Mouse (Mus musculus) liver, embryonic 12.5 days (tissue): Measurements from ENCODE around the gene Zpr1. TPM values are rescaled to one million over a fixed set of nuclear protein-coding genes. Genes with fewer than 3 reads are reported as not detected.

Experiments
- ATAC-seq: fragments of 200-750 bp; cut with Nextera tagmentation; 2 replicates; pipeline ENCODE4 v1.8.0; 2017; ENCODE audit warnings: moderate number of reproducible peaks, mild to moderate bottlenecking, moderate library complexity
- H3K27ac ChIP-seq: fragments of 300-500 bp; sonication (generic); 2 replicates; pipeline ENCODE4 v1.5.1; 2016; ENCODE audit warnings: mild to moderate bottlenecking
- H3K27me3 ChIP-seq: fragments of 300-500 bp; sonication (generic); replicated peaks from 2 replicates; pipeline ENCODE4 v1.6.1; 2016; ENCODE audit warnings: mild to moderate bottlenecking, moderate library complexity
- H3K36me3 ChIP-seq: fragments of 300-500 bp; sonication (generic); 2 replicates; pipeline ENCODE4 v1.6.1; 2016; ENCODE audit warnings: mild to moderate bottlenecking, moderate library complexity
- H3K4me1 ChIP-seq: fragments of 300-500 bp; sonication (generic); 2 replicates; pipeline ENCODE4 v1.6.1; 2016
- H3K4me2 ChIP-seq: fragments of 300-500 bp; sonication (generic); 2 replicates; pipeline ENCODE4 v1.6.1; 2016; ENCODE audit warnings: mild to moderate bottlenecking, moderate library complexity
- H3K4me3 ChIP-seq: fragments of 300-500 bp; sonication (generic); 2 replicates; pipeline ENCODE4 v1.5.1; 2016; ENCODE audit warnings: mild to moderate bottlenecking, moderate library complexity
- H3K9ac ChIP-seq: fragments of 300-500 bp; sonication (generic); 2 replicates; pipeline ENCODE4 v1.6.1; 2016; ENCODE audit warnings: mild to moderate bottlenecking, moderate library complexity
- H3K9me3 ChIP-seq: fragments of 300-500 bp; sonication (generic); replicated peaks from 2 replicates; pipeline ENCODE4 v1.6.1; 2016; ENCODE audit warnings: mild to moderate bottlenecking, moderate library complexity
- WGBS: fragments of 180-500 bp; shearing (Covaris S2); methylation state at CpG from one replicate; pipeline ENCODE4 v1.1.7; 2016; ENCODE audit not compliant: insufficient replicate concordance; 5-methylcytosine and 5-hydroxymethylcytosine counted together
- polyA plus RNA-seq: library from polyadenylated mRNA; unstranded; fragments of >200 nt; fragmentation: Nextera tagmentation; extraction: Ambion mirVana; gene quantifications from 2 replicates; pipeline ENCODE4 v1.2.1, GENCODE M21; 2016

Zpr1 gene
- polyA plus RNA-seq, 1 experiment from 2014 or later = 56.0 TPM

GRCm38 (mm10) chr9:46268343-46268873, 4.5 kb upstream of the Zpr1 start, which contains the start of gene Apoa5:
TSS of gene Apoa5 (plus strand) at chr9:46268633.
- Histone ChIP-seq H3K4me3 (no peak within 1 kb of the TSS), H3K27ac (no peak within 1 kb of the TSS), H3K36me3 (no peaks in the 10 kb centered on the region), H3K4me1 (peaks cover 15% of the 10 kb centered on the region), H3K27me3 (peaks cover 36% of the 10 kb centered on the region), H3K4me2 (no peak within 1 kb of the TSS), H3K9ac (no peak within 1 kb of the TSS), H3K9me3 (no peaks in the 10 kb centered on the region)
- no peak for ATAC-seq
- 37% methylated on average over 7 of the region's 7 CpGs for WGBS

- Histone ChIP-seq H3K36me3 (peaks cover under 1% of the 10 kb centered on the region; the same call in 1 of the 2 replicates), H3K27me3 (peaks cover 36% of the 10 kb centered on the region), H3K9me3 (no peaks in the 10 kb centered on the region), H3K9ac (no peak overlapping the region), H3K4me3 (no peak overlapping the region), H3K27ac (no peak overlapping the region), H3K4me1 (peaks cover 22% of the 10 kb centered on the region), H3K4me2 (no peak overlapping the region)
- 73% methylated on average over 5 of the region's 5 CpGs for WGBS
- ATAC-seq = no peak
Measured at GRCm38 (mm10) chr9:46269125-46269524, 3.7 kb upstream of the Zpr1 start.

- H3K36me3 ChIP-seq = peaks cover 17% of the 10 kb centered on the region
- H3K27me3 ChIP-seq = peaks cover 36% of the 10 kb centered on the region
- no peak for ATAC-seq
- no peak overlapping the region for H3K4me3 ChIP-seq
- H3K4me1 ChIP-seq = peaks cover 28% of the 10 kb centered on the region
- H3K9me3 ChIP-seq = no peaks in the 10 kb centered on the region
- 75% methylated on average over 4 of the region's 4 CpGs for WGBS
- H3K9ac ChIP-seq = no peak overlapping the region
- no peak overlapping the region for H3K4me2 ChIP-seq
- H3K27ac ChIP-seq = no peak overlapping the region
Measured at GRCm38 (mm10) chr9:46270782-46271181, 2.1 kb upstream of the Zpr1 start.

- peak overlapping the region; percentile 92 for H3K4me2 ChIP-seq
- peak overlapping the region; percentile 83 for H3K9ac ChIP-seq
- peak overlapping the region; percentile 85 for H3K4me3 ChIP-seq
- 30% methylated on average over 9 of the region's 9 CpGs for WGBS
- H3K9me3 ChIP-seq = no peaks in the 10 kb centered on the region
- peaks cover 30% of the 10 kb centered on the region for H3K36me3 ChIP-seq
- peaks cover 28% of the 10 kb centered on the region for H3K4me1 ChIP-seq
- H3K27ac ChIP-seq = 0 out of 2 replicates have a peak overlapping the region, but pooled peaks have one; percentile 71
- no peak for ATAC-seq
- peaks cover 36% of the 10 kb centered on the region for H3K27me3 ChIP-seq
Measured at GRCm38 (mm10) chr9:46272070-46272469, 794 bp upstream of the Zpr1 start.

- Histone ChIP-seq H3K4me2 (peak overlapping the region; percentile 92), H3K4me3 (peak overlapping the region; percentile 85), H3K36me3 (peaks cover 53% of the 10 kb centered on the region), H3K27ac (no peak overlapping the region), H3K9ac (peak overlapping the region; percentile 83; the same call in 1 of the 2 replicates), H3K4me1 (peaks cover 25% of the 10 kb centered on the region), H3K9me3 (no peaks in the 10 kb centered on the region), H3K27me3 (peaks cover 20% of the 10 kb centered on the region)
- no peak for ATAC-seq
- WGBS = 67% methylated on average over 9 of the region's 9 CpGs
Measured at GRCm38 (mm10) chr9:46274494-46274893, 1.6 kb downstream of the Zpr1 start.

GRCm38 (mm10) chr9:46282631-46283436, 10.0 kb downstream of the Zpr1 start, which contains the start of gene Bud13:
TSS of gene Bud13 (plus strand) at chr9:46283008.
- peaks cover 25% of the 10 kb centered on the region for H3K4me1 ChIP-seq
- H3K9me3 ChIP-seq = no peaks in the 10 kb centered on the region
- peaks cover 62% of the 10 kb centered on the region for H3K36me3 ChIP-seq
- peak within 1 kb of the TSS; percentile 85 for H3K27ac ChIP-seq
- under 1% methylated on average over 55 of the region's 55 CpGs for WGBS
- H3K9ac ChIP-seq = peak within 1 kb of the TSS; percentile 92
- ATAC-seq = peak; percentile 90
- peak within 1 kb of the TSS; percentile 73 for H3K4me2 ChIP-seq
- peak within 1 kb of the TSS; percentile 92 for H3K4me3 ChIP-seq
- H3K27me3 ChIP-seq = no peaks in the 10 kb centered on the region

- Histone ChIP-seq H3K27me3 (no peaks in the 10 kb centered on the region), H3K9ac (no peak overlapping the region), H3K4me3 (no peak overlapping the region), H3K9me3 (no peaks in the 10 kb centered on the region), H3K4me2 (no peak overlapping the region), H3K36me3 (peaks cover 60% of the 10 kb centered on the region), H3K27ac (no peak overlapping the region), H3K4me1 (no peaks in the 10 kb centered on the region)
- ATAC-seq = no peak
- 79% methylated on average over 4 of the region's 4 CpGs for WGBS
Measured at GRCm38 (mm10) chr9:46298381-46298780, 25.5 kb downstream of the Zpr1 start.

- H3K9ac ChIP-seq = no peak overlapping the region
- WGBS = 5% methylated on average over 2 of the region's 2 CpGs
- no peak overlapping the region for H3K27ac ChIP-seq
- H3K4me1 ChIP-seq = no peaks in the 10 kb centered on the region
- H3K9me3 ChIP-seq = no peaks in the 10 kb centered on the region
- no peak overlapping the region for H3K4me3 ChIP-seq
- no peak for ATAC-seq
- peaks cover 6% of the 10 kb centered on the region for H3K27me3 ChIP-seq
- no peak overlapping the region for H3K4me2 ChIP-seq
- H3K36me3 ChIP-seq = peaks cover 27% of the 10 kb centered on the region
Measured at GRCm38 (mm10) chr9:46302142-46302541, 29.3 kb downstream of the Zpr1 start.

- Histone ChIP-seq H3K36me3 (no peaks in the 10 kb centered on the region), H3K9ac (no peak overlapping the region), H3K9me3 (no peaks in the 10 kb centered on the region), H3K4me1 (no peaks in the 10 kb centered on the region), H3K27ac (no peak overlapping the region), H3K4me2 (no peak overlapping the region), H3K4me3 (no peak overlapping the region), H3K27me3 (peaks cover 40% of the 10 kb centered on the region)
- 18% methylated on average over 7 of the region's 7 CpGs for WGBS
- no peak for ATAC-seq
Measured at GRCm38 (mm10) chr9:46309121-46309520, 36.3 kb downstream of the Zpr1 start.

GRCm38 (mm10) chr9:46314507-46314906, 41.6 kb downstream of the Zpr1 start:
- Histone ChIP-seq H3K4me2 (no peak overlapping the region), H3K27me3 (peaks cover 19% of the 10 kb centered on the region; the same call in 1 of the 2 replicates), H3K9me3 (no peaks in the 10 kb centered on the region), H3K4me1 (no peaks in the 10 kb centered on the region), H3K4me3 (no peak overlapping the region), H3K9ac (no peak overlapping the region), H3K36me3 (no peaks in the 10 kb centered on the region), H3K27ac (no peak overlapping the region)
- ATAC-seq = peak; percentile 57
- WGBS = 6% methylated on average over 4 of the region's 4 CpGs

- no peak overlapping the region for H3K27ac ChIP-seq
- H3K4me1 ChIP-seq = no peaks in the 10 kb centered on the region
- H3K27me3 ChIP-seq = peaks cover 19% of the 10 kb centered on the region; the same call in 1 of the 2 replicates
- no peaks in the 10 kb centered on the region for H3K36me3 ChIP-seq
- no peak overlapping the region for H3K4me3 ChIP-seq
- H3K4me2 ChIP-seq = no peak overlapping the region
- WGBS = 42% methylated on average over 2 of the region's 2 CpGs
- ATAC-seq = no peak; the same call in 1 of the 2 replicates
- H3K9me3 ChIP-seq = no peaks in the 10 kb centered on the region; the same call in 1 of the 2 replicates
- no peak overlapping the region for H3K9ac ChIP-seq
Measured at GRCm38 (mm10) chr9:46314921-46315320, 42.1 kb downstream of the Zpr1 start.

GRCm38 (mm10) chr9:46315807-46316365, 43.0 kb downstream of the Zpr1 start:
- H3K4me3 ChIP-seq = no peak overlapping the region
- ATAC-seq = no peak
- no peak overlapping the region for H3K9ac ChIP-seq
- no peaks in the 10 kb centered on the region; the same call in 1 of the 2 replicates for H3K9me3 ChIP-seq
- peaks cover 17% of the 10 kb centered on the region; the same call in 1 of the 2 replicates for H3K27me3 ChIP-seq
- H3K36me3 ChIP-seq = no peaks in the 10 kb centered on the region
- no peaks in the 10 kb centered on the region for H3K4me1 ChIP-seq
- H3K27ac ChIP-seq = no peak overlapping the region
- no peak overlapping the region for H3K4me2 ChIP-seq
- WGBS = 59% methylated on average over 11 of the region's 11 CpGs
